Mouse (Mus musculus) liver, embryonic 14.5 days (tissue): ENCODE data around the gene Clca4b.

Experiments used
- CTCF ChIP-seq: IDR thresholded peaks from 2 replicates; pipeline ENCODE4 v1.5.1; 2016; ENCODE audit warnings: antibody characterized with exemption, low read depth, control low read depth
- EP300 ChIP-seq: IDR thresholded peaks from 2 replicates; pipeline ENCODE4 v1.6.1; 2016; ENCODE audit warnings: antibody characterized with exemption, low read depth

- TF ChIP-seq EP300 = no peak
- TF ChIP-seq CTCF = no peak
These were observed 18.5 kb upstream of the Clca4b start for GRCm38 (mm10) chr3:144950829-144951228.
